Mouse (Mus musculus) limb, embryonic 13.5 days (tissue): ENCODE measurements around the gene Tmeff1. TPM values are rescaled to one million over a fixed set of nuclear protein-coding genes. Genes with fewer than 3 reads are reported as not detected.

ENCODE experiments used
- ATAC-seq: fragments of 200-750 bp; cut with Nextera tagmentation; 2 replicates; pipeline ENCODE4 v1.8.0; 2017; ENCODE audit warnings: low read depth, moderate number of reproducible peaks, moderate TSS enrichment; ENCODE audit not compliant: low FRiP score
- H3K27ac ChIP-seq: fragments of 300-500 bp; sonication (generic); 2 replicates; pipeline ENCODE4 v1.5.1; 2015; ENCODE audit warnings: inconsistent platforms, mild to moderate bottlenecking, moderate library complexity
- H3K27me3 ChIP-seq: fragments of 300-500 bp; sonication (generic); 2 replicates; pipeline ENCODE4 v1.6.1; 2015; ENCODE audit warnings: mild to moderate bottlenecking, inconsistent platforms
- H3K36me3 ChIP-seq: fragments of 300-500 bp; sonication (generic); 2 replicates; pipeline ENCODE4 v1.6.1; 2015; ENCODE audit warnings: inconsistent platforms, mild to moderate bottlenecking, moderate library complexity
- H3K4me1 ChIP-seq: fragments of 300-500 bp; sonication (generic); 2 replicates; pipeline ENCODE4 v1.6.1; 2015; ENCODE audit warnings: inconsistent platforms
- H3K4me2 ChIP-seq: fragments of 300-500 bp; sonication (generic); replicated peaks from 2 replicates; pipeline ENCODE4 v1.6.1; 2015; ENCODE audit warnings: inconsistent platforms, mild to moderate bottlenecking, moderate library complexity
- H3K4me3 ChIP-seq: fragments of 300-500 bp; sonication (generic); 2 replicates; pipeline ENCODE4 v1.5.1; 2015; ENCODE audit warnings: moderate library complexity, mild to moderate bottlenecking, inconsistent platforms
- H3K9ac ChIP-seq: fragments of 300-500 bp; sonication (generic); 2 replicates; pipeline ENCODE4 v1.6.1; 2015; ENCODE audit warnings: mild to moderate bottlenecking, inconsistent platforms
- H3K9me3 ChIP-seq: fragments of 300-500 bp; sonication (generic); 2 replicates; pipeline ENCODE4 v1.6.1; 2016; ENCODE audit warnings: inconsistent platforms
- WGBS: fragments of 180-500 bp; shearing (Covaris S2); methylation state at CpG from one replicate; pipeline ENCODE4 v1.1.7; 2015; 5-methylcytosine and 5-hydroxymethylcytosine counted together
- polyA plus RNA-seq: library from polyadenylated mRNA; unstranded; fragments of >200 nt; fragmentation: Nextera tagmentation; extraction: Ambion mirVana; gene quantifications from 2 replicates; pipeline ENCODE4 v1.2.1, GENCODE M21; 2015

Gene Tmeff1
- polyA plus RNA-seq, 1 experiment from 2014 or later = 65.1 TPM

DNA sequence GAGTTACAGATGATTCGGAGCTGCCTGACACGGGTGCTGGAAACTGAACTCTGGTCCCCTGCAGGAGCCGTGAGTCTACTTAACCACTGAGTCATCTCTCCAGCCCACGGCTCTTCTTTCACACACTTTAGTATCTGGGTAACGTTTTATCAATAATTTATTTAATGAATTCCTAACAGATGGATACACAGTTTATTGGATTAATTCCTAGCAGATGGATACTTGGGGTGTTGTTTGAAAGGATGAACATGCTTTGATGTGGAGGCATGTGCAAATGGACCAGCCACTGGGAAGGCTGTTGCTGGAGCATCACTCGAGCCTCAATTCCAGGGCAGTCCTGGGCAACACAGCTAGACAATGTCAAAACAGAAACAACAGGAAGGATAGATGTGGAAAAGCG, 11.1 kb downstream of the Tmeff1 start:
- 0 out of 2 replicates have a peak, but pooled peaks cover 3% of the 10 kb centered on the region for H3K36me3 ChIP-seq
- H3K9me3 ChIP-seq = no peaks in the 10 kb centered on the region
- no peak overlapping the region for H3K4me2 ChIP-seq
- H3K27me3 ChIP-seq = no peaks in the 10 kb centered on the region
- 94% methylated on average over 7 of the region's 7 CpGs for WGBS
- H3K9ac ChIP-seq = no peak overlapping the region
- no peak overlapping the region for H3K4me3 ChIP-seq
- H3K27ac ChIP-seq = no peak overlapping the region
- ATAC-seq = no peak
- H3K4me1 ChIP-seq = peaks cover 7% of the 10 kb centered on the region; the same call in 1 of the 2 replicates

- Histone ChIP-seq H3K4me1 (no peaks in the 10 kb centered on the region; the same call in 1 of the 2 replicates), H3K4me3 (no peak overlapping the region), H3K4me2 (no peak overlapping the region), H3K36me3 (peaks cover 33% of the 10 kb centered on the region), H3K27me3 (no peaks in the 10 kb centered on the region), H3K27ac (no peak overlapping the region), H3K9me3 (no peaks in the 10 kb centered on the region), H3K9ac (no peak overlapping the region)
- ATAC-seq = no peak
- WGBS = 65% methylated on average over 3 of the region's 3 CpGs
These were observed 20.7 kb downstream of the Tmeff1 start for GRCm38 (mm10) chr4:48605650-48606049.

DNA sequence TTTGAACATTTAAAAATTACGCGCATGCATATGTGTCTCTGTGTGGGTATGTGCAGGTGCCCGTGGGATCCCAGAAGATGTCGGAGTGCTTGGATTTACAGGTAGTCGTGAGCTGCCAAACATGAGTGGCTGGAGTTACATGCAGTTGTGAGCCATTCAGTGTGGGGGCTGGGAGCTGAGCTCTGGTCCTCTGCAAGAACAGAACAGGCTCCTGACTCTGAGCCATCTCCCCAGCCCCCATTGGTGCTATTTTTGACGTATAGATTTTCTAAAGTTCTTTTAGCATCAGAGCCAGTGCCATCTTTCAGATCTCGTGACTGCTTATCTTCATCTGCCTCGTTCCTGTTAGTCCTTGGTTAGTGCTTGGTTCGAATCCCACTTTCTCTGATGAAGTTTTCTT, 24.5 kb downstream of the Tmeff1 start:
- Histone ChIP-seq H3K27ac (no peak overlapping the region), H3K4me3 (no peak overlapping the region), H3K4me2 (no peak overlapping the region), H3K9me3 (no peaks in the 10 kb centered on the region), H3K4me1 (no peaks in the 10 kb centered on the region; the same call in 1 of the 2 replicates), H3K36me3 (peaks cover 58% of the 10 kb centered on the region), H3K9ac (no peak overlapping the region), H3K27me3 (no peaks in the 10 kb centered on the region)
- WGBS = 91% methylated on average over 9 of the region's 9 CpGs
- no peak for ATAC-seq

- Histone ChIP-seq H3K9me3 (no peaks in the 10 kb centered on the region), H3K4me2 (no peak overlapping the region), H3K4me3 (no peak overlapping the region), H3K27ac (no peak overlapping the region), H3K9ac (no peak overlapping the region), H3K36me3 (peaks cover 57% of the 10 kb centered on the region), H3K4me1 (no peaks in the 10 kb centered on the region; the same call in 1 of the 2 replicates), H3K27me3 (no peaks in the 10 kb centered on the region)
- ATAC-seq = no peak
- 84% methylated on average over 6 of the region's 6 CpGs for WGBS
These were observed 25.3 kb downstream of the Tmeff1 start for GRCm38 (mm10) chr4:48610251-48610650.

GRCm38 (mm10) chr4:48615483-48615882, 30.5 kb downstream of the Tmeff1 start:
- H3K9me3 ChIP-seq = no peaks in the 10 kb centered on the region
- no peak overlapping the region for H3K27ac ChIP-seq
- ATAC-seq = no peak
- H3K36me3 ChIP-seq = peaks cover 61% of the 10 kb centered on the region
- no peaks in the 10 kb centered on the region for H3K4me1 ChIP-seq
- H3K9ac ChIP-seq = no peak overlapping the region
- H3K4me2 ChIP-seq = no peak overlapping the region
- no peak overlapping the region for H3K4me3 ChIP-seq
- WGBS = 91% methylated on average over 4 of the region's 4 CpGs
- H3K27me3 ChIP-seq = no peaks in the 10 kb centered on the region

DNA sequence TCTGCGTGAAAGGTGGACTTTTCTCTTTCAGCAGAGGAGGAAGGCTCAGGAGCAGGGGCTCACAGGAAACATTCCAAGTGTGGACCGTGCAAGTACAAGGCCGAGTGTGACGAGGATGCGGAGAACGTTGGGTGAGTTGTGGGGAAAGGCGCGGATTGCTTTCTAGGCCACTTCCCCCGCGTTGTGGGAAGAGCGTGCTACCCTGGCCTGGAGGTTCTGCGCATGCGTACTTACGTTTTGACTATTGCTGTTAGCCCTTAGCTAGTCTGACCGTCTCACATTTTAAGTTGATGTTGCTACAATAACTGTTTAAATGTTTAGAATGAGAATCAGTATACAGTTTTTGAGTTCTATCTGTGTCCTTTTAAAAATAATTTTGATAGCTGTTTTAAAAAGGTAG, 32.2 kb downstream of the Tmeff1 start:
- Histone ChIP-seq H3K27ac (no peak overlapping the region), H3K9me3 (no peaks in the 10 kb centered on the region), H3K9ac (no peak overlapping the region), H3K4me2 (no peak overlapping the region), H3K27me3 (no peaks in the 10 kb centered on the region), H3K4me3 (no peak overlapping the region), H3K36me3 (peaks cover 56% of the 10 kb centered on the region), H3K4me1 (no peaks in the 10 kb centered on the region)
- ATAC-seq = no peak
- WGBS = 97% methylated on average over 15 of the region's 15 CpGs

GRCm38 (mm10) chr4:48620121-48620520, 35.1 kb downstream of the Tmeff1 start:
- H3K4me2 ChIP-seq = no peak overlapping the region
- no peak overlapping the region for H3K9ac ChIP-seq
- no peak overlapping the region for H3K27ac ChIP-seq
- no peak for ATAC-seq
- no peak overlapping the region for H3K4me3 ChIP-seq
- H3K27me3 ChIP-seq = no peaks in the 10 kb centered on the region
- 83% methylated on average over 6 of the region's 6 CpGs for WGBS
- no peaks in the 10 kb centered on the region for H3K9me3 ChIP-seq
- H3K36me3 ChIP-seq = peaks cover 67% of the 10 kb centered on the region
- H3K4me1 ChIP-seq = no peaks in the 10 kb centered on the region

DNA sequence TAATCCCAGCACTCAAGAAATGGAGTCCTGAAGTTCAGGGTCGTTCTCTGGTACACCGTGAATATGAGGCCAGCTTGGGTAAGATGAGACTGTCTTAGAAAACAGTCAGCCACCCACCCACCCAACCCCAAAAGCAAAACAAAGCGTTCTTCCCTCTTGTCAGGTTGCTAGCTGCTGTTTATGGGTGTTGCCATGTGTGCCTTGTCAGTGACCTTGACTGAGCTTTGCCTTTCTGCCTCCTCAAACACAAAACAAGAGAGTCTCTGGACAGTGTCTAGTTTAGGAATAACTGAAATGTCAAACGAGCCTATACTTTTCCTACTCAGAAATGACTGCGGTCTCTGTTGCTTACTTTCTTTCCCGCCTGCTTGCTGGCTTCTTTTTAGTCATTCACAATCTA, 37.3 kb downstream of the Tmeff1 start:
- ATAC-seq = no peak
- H3K27me3 ChIP-seq = no peaks in the 10 kb centered on the region
- no peak overlapping the region for H3K27ac ChIP-seq
- H3K4me2 ChIP-seq = no peak overlapping the region
- H3K36me3 ChIP-seq = peaks cover 59% of the 10 kb centered on the region
- H3K9me3 ChIP-seq = no peaks in the 10 kb centered on the region
- H3K9ac ChIP-seq = no peak overlapping the region
- 95% methylated on average over 6 of the region's 6 CpGs for WGBS
- H3K4me3 ChIP-seq = no peak overlapping the region
- H3K4me1 ChIP-seq = peaks cover 6% of the 10 kb centered on the region

- H3K4me1 ChIP-seq = peaks cover 6% of the 10 kb centered on the region
- no peak overlapping the region for H3K27ac ChIP-seq
- no peaks in the 10 kb centered on the region for H3K9me3 ChIP-seq
- no peak overlapping the region for H3K4me3 ChIP-seq
- H3K27me3 ChIP-seq = no peaks in the 10 kb centered on the region
- no peak overlapping the region for H3K4me2 ChIP-seq
- ATAC-seq = no peak
- 91% methylated on average over 7 of the region's 7 CpGs for WGBS
- peaks cover 63% of the 10 kb centered on the region for H3K36me3 ChIP-seq
- H3K9ac ChIP-seq = no peak overlapping the region
These were observed 38.0 kb downstream of the Tmeff1 start for GRCm38 (mm10) chr4:48622946-48623345.

- H3K9me3 ChIP-seq = no peaks in the 10 kb centered on the region
- H3K27me3 ChIP-seq = no peaks in the 10 kb centered on the region
- no peak for ATAC-seq
- 88% methylated on average over 6 of the region's 6 CpGs for WGBS
- H3K4me2 ChIP-seq = no peak overlapping the region
- peaks cover 6% of the 10 kb centered on the region for H3K4me1 ChIP-seq
- H3K27ac ChIP-seq = no peak overlapping the region
- H3K9ac ChIP-seq = no peak overlapping the region
- H3K36me3 ChIP-seq = peaks cover 72% of the 10 kb centered on the region
- no peak overlapping the region for H3K4me3 ChIP-seq
These were observed 40.0 kb downstream of the Tmeff1 start for GRCm38 (mm10) chr4:48624961-48625360.

DNA sequence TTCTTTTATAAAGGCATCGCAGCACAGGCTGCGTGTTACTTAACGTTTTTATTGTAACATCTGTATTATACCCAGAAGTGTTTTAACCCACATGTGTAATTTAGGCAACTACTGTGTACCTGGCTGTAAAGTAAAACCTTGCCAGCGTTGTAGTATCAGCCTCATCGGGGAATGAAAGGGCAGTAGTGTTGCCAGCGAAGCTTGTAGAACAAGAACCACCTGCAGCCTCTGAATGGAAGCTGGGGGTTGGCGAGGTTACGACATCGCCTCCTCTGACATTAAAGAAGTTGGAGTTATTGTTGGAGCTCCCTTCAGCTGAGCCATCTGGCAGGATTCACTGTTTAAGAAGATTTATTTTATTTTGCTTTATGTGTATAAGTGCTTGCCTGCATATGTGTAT, 40.9 kb downstream of the Tmeff1 start:
- Histone ChIP-seq H3K36me3 (peaks cover 69% of the 10 kb centered on the region), H3K4me1 (peaks cover 6% of the 10 kb centered on the region), H3K27ac (no peak overlapping the region), H3K9ac (no peak overlapping the region), H3K9me3 (no peaks in the 10 kb centered on the region), H3K27me3 (no peaks in the 10 kb centered on the region), H3K4me2 (no peak overlapping the region), H3K4me3 (no peak overlapping the region)
- no peak for ATAC-seq
- WGBS = 66% methylated on average over 9 of the region's 9 CpGs

DNA sequence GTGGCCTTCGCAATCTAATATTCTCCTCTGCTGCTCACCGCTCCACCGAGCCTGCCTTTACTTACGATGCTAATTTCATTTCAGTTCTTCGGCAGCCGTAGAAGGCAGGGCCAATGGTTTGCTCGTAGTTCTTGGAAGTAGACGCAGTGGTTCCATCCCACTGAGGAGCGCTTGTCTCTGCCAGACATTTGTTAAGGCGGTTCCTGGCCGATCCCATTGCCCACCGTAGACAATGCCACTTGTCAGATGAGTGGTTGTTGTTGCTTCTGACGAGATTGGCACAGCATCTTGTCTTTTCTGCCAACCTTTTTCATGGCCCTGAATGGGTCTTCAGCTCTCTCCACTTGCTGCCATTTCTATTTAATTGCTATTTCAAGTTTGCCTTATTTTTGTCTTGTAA, 44.5 kb downstream of the Tmeff1 start:
- peaks cover 52% of the 10 kb centered on the region for H3K36me3 ChIP-seq
- no peak for ATAC-seq
- H3K27ac ChIP-seq = no peak overlapping the region
- WGBS = 94% methylated on average over 13 of the region's 13 CpGs
- H3K9me3 ChIP-seq = no peaks in the 10 kb centered on the region
- no peak overlapping the region for H3K9ac ChIP-seq
- H3K4me3 ChIP-seq = no peak overlapping the region
- no peaks in the 10 kb centered on the region for H3K27me3 ChIP-seq
- H3K4me2 ChIP-seq = no peak overlapping the region
- peaks cover 6% of the 10 kb centered on the region for H3K4me1 ChIP-seq

GRCm38 (mm10) chr4:48633529-48633928, 48.6 kb downstream of the Tmeff1 start:
- Histone ChIP-seq H3K9ac (no peak overlapping the region), H3K4me1 (no peaks in the 10 kb centered on the region), H3K4me3 (no peak overlapping the region), H3K27ac (no peak overlapping the region), H3K36me3 (peaks cover 57% of the 10 kb centered on the region), H3K4me2 (no peak overlapping the region), H3K9me3 (no peaks in the 10 kb centered on the region), H3K27me3 (no peaks in the 10 kb centered on the region)
- 63% methylated on average over 6 of the region's 6 CpGs for WGBS
- ATAC-seq = no peak
